In genomic region chr4:40268835-40269234, GRCm38 (mm10) we compare ENCODE assay signal across 1 mouse cellular context.
TF ChIP-seq lines count a peak whose summit lies in the region.

No protein-coding gene starts in this region.

TF ChIP-seq in CH12.LX, 34 proteins besides CTCF, POLR2A, EP300 and RAD21:
- TF ChIP-seq NELFE (IDR thresholded peaks at IDR 0.05; ENCODE audit: low read depth, low read length) (no peak), CHD1 (IDR thresholded peaks at IDR 0.05; ENCODE audit: low read depth, low read length) (peak; percentile 35; the same call in 1 of the 2 replicates), ZMIZ1 (IDR thresholded peaks at IDR 0.05; ENCODE audit: low read depth, low read length) (peak; percentile 4; the same call in 1 of the 2 replicates), MEF2A (IDR thresholded peaks at IDR 0.05; ENCODE audit: borderline replicate concordance, low read depth, low read length) (no peak)
